Mouse (Mus musculus) small intestine, adult 2 months (tissue): ENCODE measurements at regions not wholly inside any gene's neighbourhood (a gene's known extent, or its start where the extent isn't known, plus 50 kb on each side); places are given as distances from the start of the nearest gene placed in this dataset.

Experiments
- H3K27ac ChIP-seq: fragments of 200-500 bp; 2 replicates; pipeline ENCODE4 v1.5.1; 2012; ENCODE audit warnings: low read depth, low read length, control low read depth, inconsistent platforms; ENCODE audit not compliant: insufficient read depth
- H3K27me3 ChIP-seq: fragments of 200-500 bp; 2 replicates; pipeline ENCODE4 v1.6.1; 2012; ENCODE audit warnings: mild to moderate bottlenecking, moderate library complexity, low read length, inconsistent platforms; ENCODE audit not compliant: control insufficient read depth, insufficient read depth
- H3K36me3 ChIP-seq: fragments of 200-500 bp; 2 replicates; pipeline ENCODE4 v1.6.1; 2012; ENCODE audit warnings: mild to moderate bottlenecking, low read length, control low read depth, inconsistent platforms; ENCODE audit not compliant: control insufficient read depth, insufficient read depth
- H3K4me1 ChIP-seq: fragments of 200-500 bp; 2 replicates; pipeline ENCODE4 v1.6.1; 2012; ENCODE audit warnings: low read length, inconsistent platforms, mixed read lengths; ENCODE audit not compliant: control insufficient read depth, insufficient read depth, insufficient read length
- H3K4me3 ChIP-seq: fragments of 200-500 bp; 2 replicates; pipeline ENCODE4 v1.5.1; 2012; ENCODE audit warnings: low read depth, mild to moderate bottlenecking, control low read depth, inconsistent platforms, low read length, moderate library complexity
- CTCF ChIP-seq: fragments of 200-500 bp; IDR thresholded peaks from 2 replicates; pipeline ENCODE4 v1.5.1; 2012; ENCODE audit warnings: low read depth, mild to moderate bottlenecking, control low read depth, inconsistent platforms, low read length, moderate library complexity, mixed read lengths; ENCODE audit not compliant: insufficient replicate concordance, insufficient read length; ENCODE audit errors: extremely low read depth
- POLR2A ChIP-seq: fragments of 200-500 bp; IDR thresholded peaks from 2 replicates; pipeline ENCODE4 v1.6.1; 2012; ENCODE audit warnings: low read depth, mild to moderate bottlenecking, control low read depth, inconsistent platforms, low read length, moderate library complexity
- WGBS: fragments of 180-500 bp; shearing (Covaris S2); methylation state at CpG from one replicate; pipeline ENCODE4 v1.1.7; 2018; 5-methylcytosine and 5-hydroxymethylcytosine counted together

GRCm38 (mm10) chr11:111260691-111261383, 194.9 kb downstream of the Kcnj2 start:
- no peak for TF ChIP-seq POLR2A
- TF ChIP-seq CTCF: no peak

GRCm38 (mm10) chr11:111273651-111274050, 207.7 kb downstream of the Kcnj2 start:
- Histone ChIP-seq H3K27ac (no peak overlapping the region), H3K36me3 (no peaks in the 10 kb centered on the region), H3K27me3 (no peaks in the 10 kb centered on the region), H3K4me1 (no peaks in the 10 kb centered on the region), H3K4me3 (no peak overlapping the region)
- no peak for TF ChIP-seq POLR2A
- no peak for TF ChIP-seq CTCF

More at GRCm38 (mm10) chr11:111260691-111261383, 194.9 kb downstream of the Kcnj2 start:
- Histone ChIP-seq H3K36me3 (no peaks in the 10 kb centered on the region), H3K4me3 (no peak overlapping the region), H3K27ac (no peak overlapping the region), H3K4me1 (peaks cover 2% of the 10 kb centered on the region; the same call in 1 of the 2 replicates), H3K27me3 (no peaks in the 10 kb centered on the region; the same call in 1 of the 2 replicates)
- 31% methylated on average over 11 of the region's 11 CpGs for WGBS

GRCm38 (mm10) chr11:111280769-111281168, 214.8 kb downstream of the Kcnj2 start:
- H3K27me3 ChIP-seq: no peaks in the 10 kb centered on the region
- H3K4me1 ChIP-seq: no peaks in the 10 kb centered on the region
- TF ChIP-seq CTCF: no peak
- TF ChIP-seq POLR2A: no peak
- H3K36me3 ChIP-seq: no peaks in the 10 kb centered on the region
- H3K27ac ChIP-seq: no peak overlapping the region
- H3K4me3 ChIP-seq: no peak overlapping the region
- 40% methylated on average over 2 of the region's 2 CpGs for WGBS

- no peak overlapping the region for H3K27ac ChIP-seq
- no peak for TF ChIP-seq POLR2A
- TF ChIP-seq CTCF: no peak
- WGBS: 40% methylated on average over 7 of the region's 7 CpGs
Observed at GRCm38 (mm10) chr11:111281237-111282160, 215.5 kb downstream of the Kcnj2 start.

GRCm38 (mm10) chr11:111282283-111282682, 216.3 kb downstream of the Kcnj2 start:
- Histone ChIP-seq H3K36me3 (no peaks in the 10 kb centered on the region), H3K27ac (no peak overlapping the region), H3K27me3 (no peaks in the 10 kb centered on the region), H3K4me1 (no peaks in the 10 kb centered on the region), H3K4me3 (no peak overlapping the region)
- TF ChIP-seq POLR2A (no peak), CTCF (no peak)
- 58% methylated on average over 2 of the region's 2 CpGs for WGBS

More at GRCm38 (mm10) chr11:111281237-111282160, 215.5 kb downstream of the Kcnj2 start:
- H3K36me3 ChIP-seq: no peaks in the 10 kb centered on the region
- no peaks in the 10 kb centered on the region for H3K4me1 ChIP-seq
- H3K27me3 ChIP-seq: no peaks in the 10 kb centered on the region
- no peak overlapping the region for H3K4me3 ChIP-seq

- Histone ChIP-seq H3K27me3 (no peaks in the 10 kb centered on the region), H3K4me1 (no peaks in the 10 kb centered on the region), H3K36me3 (no peaks in the 10 kb centered on the region), H3K4me3 (no peak overlapping the region), H3K27ac (no peak overlapping the region)
- TF ChIP-seq POLR2A: no peak
- TF ChIP-seq CTCF: no peak
Observed at GRCm38 (mm10) chr11:111290537-111290936, 224.6 kb downstream of the Kcnj2 start.

GRCm38 (mm10) chr11:111296309-111296721, 230.4 kb downstream of the Kcnj2 start:
- 42% methylated on average over 9 of the region's 9 CpGs for WGBS
- H3K4me3 ChIP-seq: no peak overlapping the region
- TF ChIP-seq POLR2A: no peak
- H3K27ac ChIP-seq: no peak overlapping the region
- H3K4me1 ChIP-seq: no peaks in the 10 kb centered on the region
- no peaks in the 10 kb centered on the region for H3K36me3 ChIP-seq
- H3K27me3 ChIP-seq: no peaks in the 10 kb centered on the region
